Mouse (Mus musculus): ENCODE results near the gene Mob1a.
A peak's percentile ranks its signal among the peaks of the same experiment; 100 is the strongest.
"Not testable (repeated sequence)": the region's sequence is repeated elsewhere in the genome, so short reads cannot be mapped to it uniquely, and the experiment has no call there.

The Mob1a gene

DNA sequence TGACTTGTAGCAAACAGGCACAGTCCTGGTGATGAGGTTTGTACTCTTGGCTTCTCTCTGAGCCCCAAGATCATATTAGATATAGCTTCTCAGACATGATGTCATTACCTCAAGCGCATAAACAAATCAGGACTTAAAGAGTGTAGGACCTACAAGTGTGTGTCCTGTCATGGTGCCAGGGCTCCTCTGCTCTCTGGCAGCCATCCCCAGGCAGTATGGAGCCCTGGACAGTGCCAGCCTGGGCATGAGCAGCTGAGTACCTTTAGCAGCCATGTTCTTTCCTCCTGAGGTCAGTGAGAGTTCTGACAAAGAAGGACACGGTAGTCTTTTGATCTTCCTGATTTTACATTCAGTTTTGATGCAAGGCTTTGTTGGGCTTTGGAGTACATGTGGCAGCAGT, 17.1 kb downstream of the Mob1a start:
- no peak for DNase-seq (ENCODE audit: low spot score in 2 of 2)

DNA sequence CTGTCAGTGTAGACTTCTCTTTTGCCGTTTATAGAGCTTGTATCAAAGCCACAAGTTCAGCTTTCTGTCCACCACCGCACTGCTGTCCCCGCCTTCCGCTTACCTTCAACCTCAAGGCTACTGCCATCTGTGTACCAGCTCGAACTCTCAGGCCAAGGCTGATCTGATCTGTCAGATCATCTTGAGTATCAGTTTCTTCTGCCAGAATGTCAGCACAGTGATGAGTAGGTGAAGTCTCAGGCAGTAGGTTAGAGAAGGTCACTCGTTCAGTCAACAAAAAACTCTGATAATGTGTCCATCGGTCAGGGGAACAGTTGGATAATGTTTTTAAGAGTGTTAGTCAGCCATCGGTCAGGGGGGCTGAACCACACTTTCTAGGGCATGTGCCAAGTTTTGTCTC, 19.5 kb downstream of the Mob1a start:
- not testable (repeated sequence) for DNase-seq (ENCODE audit: low spot score in 2 of 2)

DNA sequence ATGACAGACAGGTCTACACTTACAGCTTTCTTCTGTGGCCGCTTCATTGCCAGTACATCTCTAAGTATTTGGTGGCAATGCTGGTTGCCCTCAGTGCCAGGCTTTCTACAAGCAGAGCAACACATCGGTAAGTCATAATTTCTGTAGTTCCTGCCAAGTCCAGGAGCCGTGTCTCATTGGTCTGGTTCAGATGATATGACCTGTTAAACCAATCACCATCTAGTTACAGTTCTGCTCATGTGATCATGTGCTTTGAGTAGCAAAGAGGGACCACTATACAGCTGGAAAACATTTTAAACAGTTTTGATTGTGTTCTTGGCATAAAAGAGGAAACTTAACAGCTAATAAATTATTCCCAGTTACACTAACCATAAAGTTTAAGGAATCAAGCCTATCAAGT, 22.1 kb downstream of the Mob1a start:
- DNase-seq (ENCODE audit: low spot score in 2 of 2): no peak

DNA sequence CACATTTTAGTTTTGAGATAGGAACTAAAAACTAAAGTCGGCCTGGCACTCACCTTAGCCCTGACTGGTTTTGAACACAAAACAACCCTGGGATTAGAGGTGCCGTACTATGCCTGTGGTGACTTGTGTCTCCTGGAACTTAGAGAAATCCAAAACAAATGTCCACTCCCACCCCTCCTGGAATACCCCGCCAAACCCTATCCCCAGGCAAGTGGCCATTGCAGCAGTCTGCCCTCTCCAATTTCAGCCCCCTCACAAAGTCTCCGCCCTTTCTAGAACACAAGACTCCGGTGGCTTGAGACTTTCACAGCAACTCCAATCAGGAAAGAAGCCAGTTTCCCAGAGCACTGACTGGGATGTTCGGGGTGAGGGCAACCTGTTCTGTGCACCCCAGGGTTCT, 23.1 kb downstream of the Mob1a start, which contains the start of gene Bola3:
Gene Bola3, plus strand, starts transcription at position 275 of the 400 bp plus-strand sequence.
- no peak for DNase-seq (ENCODE audit: low spot score in 2 of 2)

DNA sequence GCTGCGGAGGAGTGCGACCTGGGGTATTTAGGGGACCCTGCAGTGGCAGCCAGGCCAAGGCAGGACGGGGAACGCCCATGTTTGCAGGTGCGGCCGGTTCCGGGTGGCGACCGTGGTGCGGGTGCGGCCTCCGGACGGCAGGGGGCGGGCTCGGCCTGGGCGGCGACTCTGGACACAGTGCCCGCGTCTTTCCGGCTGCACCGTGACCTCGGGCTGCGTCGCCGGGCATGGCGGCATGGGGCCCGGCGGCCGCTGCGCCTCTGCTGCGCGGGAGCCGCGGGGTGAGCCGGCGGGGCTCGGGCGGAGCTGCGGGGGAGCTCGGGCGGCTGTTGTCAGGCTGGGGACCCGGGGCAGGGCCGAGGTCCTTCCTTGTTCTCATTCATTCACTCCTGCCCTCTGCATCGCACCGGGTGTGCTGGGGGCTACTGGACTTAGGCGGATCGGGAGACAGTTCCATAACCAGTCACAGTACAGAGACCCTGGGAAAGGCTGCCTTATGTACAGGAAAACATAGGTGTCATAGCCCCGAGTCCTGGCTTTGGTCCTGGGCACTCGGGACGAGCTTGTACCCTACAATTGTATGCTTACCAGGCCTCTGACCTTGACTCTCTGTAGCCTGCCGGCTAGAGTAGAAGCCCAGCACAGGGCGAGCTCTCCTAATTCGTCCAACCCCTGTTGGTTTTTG, 23.6 kb downstream of the Mob1a start:
- peak; percentile 97 to 99 for DNase-seq (ENCODE audit: low spot score in 2 of 2)

DNA sequence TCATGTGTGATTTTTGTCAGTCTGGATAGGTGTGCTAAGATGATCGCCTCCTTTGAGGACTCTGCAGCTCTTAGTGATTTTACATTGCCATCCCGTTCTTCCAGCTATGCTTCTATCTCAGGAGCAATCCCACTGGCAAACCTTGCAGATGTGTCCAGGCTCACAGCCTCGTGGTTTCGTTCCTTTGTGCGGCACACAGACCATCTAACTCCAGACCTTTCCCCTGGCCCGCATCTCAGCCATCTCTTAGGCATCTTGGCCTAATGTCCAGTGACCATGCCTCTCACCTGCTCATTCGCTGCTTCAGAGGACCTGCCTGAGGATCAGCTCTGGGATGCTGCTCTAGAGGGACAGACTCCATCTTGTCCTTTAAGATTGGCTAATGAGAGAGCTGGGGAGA, 24.4 kb downstream of the Mob1a start:
- no peak for DNase-seq (ENCODE audit: low spot score in 2 of 2)

DNA sequence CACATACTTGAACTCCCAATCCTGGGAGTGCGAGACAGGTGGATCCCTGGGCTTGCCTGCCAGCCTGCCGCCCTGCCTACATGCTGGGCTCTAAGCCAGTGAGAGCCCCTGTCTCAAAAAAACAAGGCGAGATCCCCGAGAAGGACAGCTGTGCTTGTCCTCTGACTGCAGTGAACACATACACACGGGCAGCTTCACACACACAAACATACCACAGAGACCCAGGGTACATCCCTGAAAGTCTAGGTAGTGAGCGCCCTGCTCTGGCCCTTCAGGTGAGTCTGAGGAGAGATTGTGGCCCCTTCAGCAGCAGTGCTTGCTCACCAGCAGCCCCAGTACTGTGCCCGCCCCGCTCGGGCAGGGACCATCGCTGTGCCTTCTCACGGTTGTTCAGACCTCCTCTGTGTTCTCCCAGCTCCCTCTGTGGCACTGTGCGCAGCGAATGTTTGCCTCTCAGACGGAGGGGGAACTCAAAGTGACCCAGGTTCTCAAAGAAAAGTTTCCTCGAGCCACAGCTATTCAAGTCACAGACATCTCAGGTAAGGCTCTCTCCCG, 25.1 kb downstream of the Mob1a start:
- no peak for DNase-seq (ENCODE audit: low spot score in 2 of 2)

DNA sequence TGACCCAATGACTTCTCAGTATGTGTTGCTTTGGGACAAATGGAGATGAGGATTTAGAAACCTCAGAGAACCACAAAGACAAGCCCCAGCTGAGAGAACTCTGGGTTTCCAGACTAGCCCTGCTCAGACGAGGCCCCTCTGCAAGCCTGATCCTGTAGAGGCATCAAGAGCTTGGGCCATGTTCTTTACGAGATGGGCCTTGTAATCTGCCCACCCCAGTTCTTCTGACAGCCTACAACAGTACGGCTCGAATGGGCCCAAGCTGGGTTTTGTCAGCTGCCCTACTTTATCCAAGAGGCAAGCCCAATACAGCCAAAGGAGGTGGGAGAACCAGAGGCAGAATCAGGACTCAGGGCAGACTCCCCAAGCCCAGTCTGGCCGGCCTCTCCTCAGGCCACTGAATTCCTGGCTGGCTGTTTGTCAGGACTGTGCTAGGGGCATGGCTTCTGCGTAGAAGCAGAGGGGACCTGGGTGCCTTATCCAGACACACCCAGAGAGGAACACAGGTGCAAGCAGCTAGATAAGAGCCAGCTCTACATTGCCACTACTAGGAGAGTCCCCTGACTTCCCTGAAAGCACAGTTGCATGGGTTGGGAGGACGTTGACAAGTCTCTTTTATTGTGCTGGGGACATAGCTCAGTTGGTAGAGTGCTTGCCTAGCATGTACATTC, 25.8 kb downstream of the Mob1a start:
- peak; percentile 54 to 65 for DNase-seq (ENCODE audit: low spot score in 2 of 2)

DNA sequence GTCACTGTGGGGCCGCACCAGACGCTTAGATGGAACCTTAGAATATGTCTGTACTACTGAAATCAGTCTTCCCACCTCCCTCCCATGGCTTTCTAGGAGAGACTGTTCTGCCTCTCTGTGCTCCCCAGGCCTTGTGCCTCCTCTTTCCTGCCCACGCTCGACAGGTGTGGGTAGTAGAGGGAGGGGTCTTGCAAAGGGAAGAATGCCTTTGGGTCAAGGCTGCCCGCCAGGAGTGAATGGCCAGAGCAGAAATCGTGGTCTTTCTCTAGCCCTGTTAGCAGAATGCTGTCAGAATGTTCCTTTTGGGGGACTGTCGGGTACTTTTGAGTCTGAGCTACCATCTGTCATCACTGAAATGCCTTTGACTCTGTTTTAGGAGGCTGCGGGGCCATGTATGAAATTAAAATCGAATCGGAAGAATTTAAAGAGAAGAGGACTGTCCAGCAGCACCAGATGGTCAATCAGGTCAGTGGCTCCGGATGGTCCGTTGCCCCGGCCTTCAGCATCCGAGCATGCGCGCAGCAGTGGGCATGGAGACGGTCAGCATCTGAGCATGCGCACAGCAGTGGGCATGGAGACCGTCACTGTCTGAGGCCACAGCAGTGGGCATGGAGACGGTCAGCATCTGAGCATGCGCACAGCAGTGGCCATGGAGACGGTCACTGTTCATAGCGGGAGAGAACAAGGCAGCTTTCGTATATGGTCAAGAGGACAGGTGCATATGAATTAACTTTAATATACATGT, 27.0 kb downstream of the Mob1a start:
- DNase-seq (ENCODE audit: low spot score in 2 of 2): no peak

DNA sequence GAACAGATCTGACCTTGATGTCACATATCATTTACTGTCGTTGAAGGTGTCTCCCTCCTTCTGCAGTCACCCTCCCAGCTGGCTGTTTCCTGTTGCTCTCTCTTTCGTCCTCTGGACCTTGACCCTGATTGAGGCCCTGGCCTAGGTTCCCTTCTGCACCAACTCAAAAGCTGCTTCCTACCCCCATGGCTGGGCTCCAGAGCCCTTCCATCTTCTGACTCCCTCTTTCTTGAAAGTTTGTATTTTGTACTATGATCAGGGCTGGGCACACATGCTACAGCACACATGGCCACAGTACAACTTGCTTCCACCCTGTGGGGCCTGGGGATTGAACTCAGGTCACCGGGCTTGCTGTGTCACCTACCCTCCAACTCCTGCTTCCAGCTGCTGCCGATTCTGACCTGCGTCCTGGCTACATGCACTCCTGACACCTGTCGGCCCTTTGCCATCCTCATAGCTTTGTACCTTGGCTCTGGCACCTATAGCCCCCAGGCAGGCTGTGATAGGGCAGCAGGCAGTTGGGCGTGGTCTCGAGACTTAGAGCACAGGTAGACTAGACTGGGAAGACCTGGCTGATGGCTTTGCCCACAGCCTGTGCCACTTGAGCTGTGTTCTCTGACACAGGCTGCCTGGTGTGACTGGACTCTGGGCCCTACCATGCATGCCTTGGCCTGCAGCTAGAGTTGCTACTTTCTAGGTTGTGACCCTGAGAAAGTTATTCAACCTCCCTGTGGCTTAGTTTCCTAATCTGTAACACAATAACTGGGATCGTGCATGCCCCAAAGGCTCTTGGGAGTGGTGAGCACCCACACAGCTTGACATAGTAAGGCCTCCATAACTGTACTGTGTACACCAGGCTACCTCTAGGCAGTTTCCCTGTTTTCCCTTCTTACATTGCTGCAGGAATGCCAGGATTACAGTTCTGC, 29.3 kb downstream of the Mob1a start:
- no peak for DNase-seq (ENCODE audit: low spot score in 2 of 2)

DNA sequence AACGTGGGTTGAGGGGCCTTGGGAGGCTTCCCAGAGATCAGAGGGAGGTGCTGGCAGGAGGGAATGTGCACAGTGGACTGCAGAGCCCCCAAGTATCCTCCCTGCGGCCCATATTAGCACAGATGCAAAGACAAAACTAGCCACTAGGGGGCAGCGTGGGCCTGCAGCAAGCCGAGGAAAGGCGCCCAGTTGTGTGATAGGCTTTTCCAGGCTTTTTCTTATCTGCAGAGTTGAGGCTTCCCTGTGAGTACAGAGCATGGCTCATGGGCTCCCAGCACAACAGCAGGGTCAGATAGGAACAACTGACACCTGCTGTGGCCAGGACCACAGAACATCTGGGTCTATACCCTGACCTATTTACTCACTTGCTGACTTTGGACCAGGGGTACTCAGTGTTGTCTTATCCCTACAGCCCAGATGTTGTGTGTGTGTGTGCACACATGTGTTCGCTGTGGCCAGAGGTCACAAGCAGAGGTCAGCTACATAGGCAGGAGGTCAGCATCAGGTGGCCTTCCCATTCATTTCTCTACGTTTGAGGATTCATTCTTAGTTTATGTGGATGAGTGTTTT, 30.8 kb downstream of the Mob1a start:
- DNase-seq (ENCODE audit: low spot score in 2 of 2): peak; percentile 79 to 87

DNA sequence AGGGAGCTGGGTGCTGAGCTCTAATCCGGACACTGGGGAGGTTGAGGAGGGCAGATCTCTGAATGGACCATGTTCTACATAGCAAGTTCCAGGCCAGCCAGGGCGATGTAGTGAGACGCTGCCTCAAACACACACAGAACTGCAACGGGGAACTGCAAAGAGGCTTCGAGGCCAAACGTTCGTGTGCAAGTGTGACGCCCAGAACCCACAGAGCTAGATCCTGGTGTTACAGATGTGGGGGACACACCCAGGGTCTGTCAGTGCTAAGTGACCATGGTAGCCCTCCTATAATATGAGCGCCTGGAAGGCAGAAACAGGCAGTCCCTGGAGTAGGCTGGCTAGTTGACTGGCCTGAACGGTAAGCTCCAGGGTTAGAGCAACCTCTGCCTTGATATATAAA, 31.6 kb downstream of the Mob1a start:
- no peak for DNase-seq (ENCODE audit: low spot score in 2 of 2)

DNA sequence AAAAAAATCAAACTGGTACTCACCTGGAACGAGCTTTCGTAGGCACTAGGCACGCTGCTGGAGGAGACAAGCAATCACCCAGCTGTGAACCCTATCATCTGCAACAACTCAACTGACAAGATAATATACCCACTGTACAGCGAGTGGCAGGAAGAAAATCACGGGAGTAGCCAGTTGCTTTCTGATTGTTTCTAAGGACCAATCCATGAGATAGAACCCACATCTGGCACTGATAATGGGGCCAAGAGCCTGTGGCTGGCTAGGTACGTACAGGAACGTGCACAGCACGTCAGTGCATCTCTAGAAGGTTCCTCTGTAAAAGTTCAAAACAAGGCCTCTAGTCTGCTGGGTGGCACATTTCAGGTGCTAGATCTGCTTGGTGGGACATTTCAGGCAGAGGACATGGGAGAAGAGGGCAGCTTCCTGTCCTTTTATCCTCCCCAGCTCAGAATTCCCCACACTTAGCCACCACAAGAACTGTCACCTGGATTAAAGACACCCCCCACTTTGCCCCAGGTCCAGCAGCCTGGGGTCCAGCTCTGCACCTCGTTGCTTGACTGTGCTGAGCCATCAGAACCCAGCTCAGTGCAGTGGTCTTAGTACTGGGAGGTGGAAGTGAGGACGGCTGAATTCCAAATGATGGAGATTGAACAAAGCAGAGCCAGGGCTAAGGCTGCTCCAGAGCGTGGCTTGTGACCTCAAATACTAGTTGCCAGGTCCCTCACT, 35.9 kb downstream of the Mob1a start:
- DNase-seq (ENCODE audit: low spot score in 2 of 2): no peak

DNA sequence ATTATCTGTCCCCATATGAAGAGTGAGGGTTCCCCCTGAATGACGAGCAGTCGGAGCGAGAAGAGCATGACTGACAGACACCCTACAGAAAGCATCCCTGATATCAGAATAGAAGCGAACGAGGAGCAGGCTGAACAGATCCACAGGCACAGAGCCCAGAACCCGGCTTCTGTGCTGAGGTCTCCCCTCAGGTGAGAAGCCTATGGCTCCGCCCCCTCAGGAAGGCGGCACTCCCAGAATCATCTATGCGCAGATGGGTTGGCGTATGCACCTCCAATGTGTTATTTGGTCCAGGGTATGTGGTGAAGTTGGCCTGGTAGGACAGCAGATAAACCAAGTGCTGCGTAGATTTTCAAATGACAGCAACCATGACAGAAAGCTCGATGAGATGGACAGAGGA, 37.3 kb downstream of the Mob1a start:
- no peak for DNase-seq (ENCODE audit: low spot score in 2 of 2)

DNA sequence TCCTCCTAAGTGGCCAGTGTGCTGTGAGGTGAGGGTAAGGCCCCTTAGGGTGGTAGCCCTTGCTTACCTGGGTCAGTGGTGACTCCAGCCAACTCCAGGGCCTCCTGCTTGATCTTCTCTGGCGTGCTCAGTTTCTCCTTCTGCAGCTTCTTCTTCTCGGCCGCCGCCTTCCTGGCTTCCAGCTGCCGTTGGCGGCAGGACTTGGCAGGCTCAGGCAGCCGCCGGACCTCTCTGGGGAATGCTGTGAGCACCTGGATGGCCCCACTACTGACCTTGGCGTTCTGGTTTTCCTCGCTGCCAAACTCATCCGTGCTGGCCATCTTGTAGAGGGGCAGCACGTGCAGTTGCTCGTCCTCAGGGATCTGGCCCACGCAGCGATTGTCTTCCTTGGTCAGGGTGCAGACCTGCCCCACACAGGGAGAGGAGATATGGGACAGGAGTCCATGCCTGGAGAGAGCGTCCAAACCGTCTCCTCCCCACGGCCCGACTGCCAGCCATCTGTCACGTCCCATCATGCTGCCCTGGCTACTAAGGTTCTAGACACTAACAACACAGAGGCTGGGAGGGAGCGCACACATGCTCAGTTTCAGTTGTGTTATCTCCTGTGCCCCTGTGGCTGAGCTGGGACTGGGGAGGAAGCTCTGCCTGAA, 44.6 kb downstream of the Mob1a start:
- no peak for DNase-seq (ENCODE audit: low spot score in 2 of 2)

DNA sequence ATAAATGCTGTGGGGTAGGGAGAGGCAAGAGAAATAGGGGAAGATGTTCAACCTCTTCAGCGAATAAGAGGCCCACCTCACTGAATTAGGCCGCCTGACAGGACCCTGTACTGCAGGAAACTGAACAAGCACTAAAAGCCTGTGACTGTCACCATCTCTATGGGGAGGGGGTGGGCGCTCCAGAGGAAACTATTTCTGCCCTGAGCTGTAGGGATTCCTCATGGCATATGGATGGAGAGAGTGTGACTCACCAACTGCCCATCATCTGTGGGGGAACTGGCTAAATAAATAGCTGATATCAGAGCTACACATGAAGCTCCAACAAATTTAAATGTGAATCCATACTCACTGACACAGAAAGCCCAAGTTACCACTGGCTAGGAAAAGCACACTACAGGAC, 45.5 kb downstream of the Mob1a start:
- DNase-seq (ENCODE audit: low spot score in 2 of 2): no peak

DNA sequence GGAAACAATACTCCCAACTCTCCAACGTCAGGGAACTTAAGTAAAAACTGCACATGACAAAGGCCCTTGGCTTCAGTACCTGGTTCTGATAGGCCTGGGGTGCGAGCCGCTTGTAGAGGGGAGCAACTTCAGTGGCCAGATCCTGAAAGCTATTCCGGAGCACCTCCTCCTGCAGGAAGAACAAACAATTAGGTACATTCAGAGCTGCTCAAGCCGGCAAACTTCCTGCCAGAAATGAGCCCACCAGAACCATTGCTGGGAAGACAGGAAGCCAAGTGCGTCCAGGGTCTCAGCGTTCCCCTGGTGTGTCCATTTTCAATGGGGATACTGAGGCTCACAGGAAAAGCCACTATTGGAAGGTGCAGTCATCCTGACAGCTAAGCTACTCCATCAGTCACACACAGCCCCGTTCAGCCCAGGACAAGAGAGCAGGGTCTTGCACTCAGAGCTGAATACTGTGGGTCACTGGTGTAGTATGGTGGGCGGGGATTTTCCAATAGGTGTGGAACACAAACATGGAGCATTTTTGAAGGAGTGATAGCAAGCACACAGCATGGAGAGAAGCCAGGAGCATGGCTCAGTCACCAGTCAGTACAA, 48.0 kb downstream of the Mob1a start:
- DNase-seq (ENCODE audit: low spot score in 2 of 2): no peak

DNA sequence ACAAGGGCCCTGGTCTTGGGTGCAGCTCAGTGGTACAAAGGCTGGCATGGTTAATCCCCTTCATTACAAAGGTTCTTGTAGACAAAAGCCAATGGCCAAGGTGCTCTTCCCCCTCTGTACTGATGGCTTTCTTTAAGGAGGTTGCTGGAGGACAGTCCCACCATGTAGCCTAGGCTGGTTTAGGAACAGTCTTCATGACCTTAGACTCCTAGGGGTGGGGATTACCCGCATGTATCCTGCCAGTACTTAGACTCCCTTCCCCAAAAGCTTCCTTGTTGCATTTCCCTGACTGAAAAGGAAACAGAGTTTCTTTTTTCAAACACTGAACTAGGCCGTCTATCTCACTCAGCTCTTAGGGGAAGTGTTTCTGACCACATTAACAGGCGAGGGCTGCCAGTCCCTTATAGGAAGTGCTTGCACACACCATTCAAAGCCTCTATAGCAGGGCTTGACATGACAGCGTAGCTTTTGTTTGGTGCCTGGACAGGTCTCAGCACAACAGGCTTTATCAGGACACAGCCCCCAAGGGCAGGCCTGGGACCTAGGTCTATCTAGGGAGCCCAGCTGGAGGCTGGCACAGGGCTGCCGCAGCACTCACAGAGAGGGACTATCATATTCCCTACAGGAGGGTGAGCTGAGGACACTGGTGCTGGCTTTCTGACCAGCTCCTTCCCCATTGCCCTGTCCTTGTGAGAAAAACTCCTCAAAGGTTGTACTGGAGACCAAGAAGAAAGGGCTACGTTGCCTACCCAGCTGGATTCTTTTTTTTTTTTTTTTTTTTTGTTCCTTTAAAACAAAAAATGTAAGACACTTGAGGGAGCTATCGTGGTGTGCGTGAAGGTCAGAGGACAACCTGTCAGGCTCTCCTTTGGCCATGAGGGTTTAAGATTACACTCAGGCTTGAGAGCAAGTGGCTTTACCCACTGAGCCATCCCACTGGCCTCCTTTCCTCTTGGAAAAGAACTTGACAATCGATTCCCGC, 56.0 kb downstream of the Mob1a start:
- DNase-seq (ENCODE audit: low spot score in 2 of 2): peak; percentile 60 to 70
